Mouse (Mus musculus): ENCODE measurements around the gene Ccdc124. TPM values are rescaled to one million over a fixed set of nuclear protein-coding genes. Genes with fewer than 3 reads are reported as not detected.

The Ccdc124 gene
- total RNA-seq, 1 experiment, result 82.3 TPM

- in situ Hi-C loops (cut with MboI; ENCODE audit: low sequenced_read_pairs in 2 of 2, unreplicated experiment in 2 of 2), result no loop called here
- no peak overlapping the region for H3K27ac ChIP-seq (ENCODE audit: insufficient read depth, low read depth, low read length, poor library complexity, severe bottlenecking)
These were observed 39.2 kb upstream of the Ccdc124 start for GRCm38 (mm10) chr8:70912955-70913354.

GRCm38 (mm10) chr8:70911596-70911995 is 37.9 kb upstream of the Ccdc124 start:
- in situ Hi-C loops (cut with MboI; ENCODE audit: low sequenced_read_pairs in 2 of 2, unreplicated experiment in 2 of 2), result no loop called here
- DNase-seq (ENCODE audit: low read depth, low spot score), result no peak
- Histone ChIP-seq H3K27ac (ENCODE audit: insufficient read depth, low read depth, low read length, poor library complexity, severe bottlenecking) (no peak overlapping the region), H3K4me3 (ENCODE audit: insufficient read depth in 1 of 2, low read depth in 1 of 2, low read length in 2 of 2, poor library complexity in 1 of 2, severe bottlenecking in 1 of 2) (no peak overlapping the region), H3K9ac (ENCODE audit: insufficient read depth, low read depth, low read length, poor library complexity, severe bottlenecking) (no peak overlapping the region), H3K36me3 (ENCODE audit: control insufficient read depth, insufficient read depth, low read length, poor library complexity, severe bottlenecking) (peaks cover 36% of the 10 kb centered on the region), H3K9me3 (ENCODE audit: control insufficient read depth, insufficient read depth, low read depth, low read length) (no peaks in the 10 kb centered on the region), H3K4me1 (ENCODE audit: control insufficient read depth in 2 of 2, insufficient read depth in 2 of 2, low read length in 2 of 2, poor library complexity in 1 of 2) (peaks cover 4 to 20% of the 10 kb centered on the region in 2 experiments; a peak in 3 of 4 replicates)
- no peak for TF ChIP-seq HCFC1 (IDR thresholded peaks at IDR 0.05; ENCODE audit: borderline replicate concordance, insufficient read depth, low read length)
- TF ChIP-seq MAFK (IDR thresholded peaks at IDR 0.05; ENCODE audit: insufficient read depth, low read depth, low read length), result no peak
- TF ChIP-seq CHD2 (IDR thresholded peaks at IDR 0.05; ENCODE audit: low read depth, low read length), result no peak
- no peak for TF ChIP-seq ZNF384 (IDR thresholded peaks at IDR 0.05; ENCODE audit: low read depth, low read length)
- TF ChIP-seq ZC3H11A (IDR thresholded peaks at IDR 0.05; ENCODE audit: borderline replicate concordance, low read depth, low read length), result no peak

More at GRCm38 (mm10) chr8:70912955-70913354, 39.2 kb upstream of the Ccdc124 start:
- TF ChIP-seq MAFK (IDR thresholded peaks at IDR 0.05; ENCODE audit: insufficient read depth, low read depth, low read length), result no peak
- TF ChIP-seq HCFC1 (IDR thresholded peaks at IDR 0.05; ENCODE audit: borderline replicate concordance, insufficient read depth, low read length), result no peak
- no peak for TF ChIP-seq ZC3H11A (IDR thresholded peaks at IDR 0.05; ENCODE audit: borderline replicate concordance, low read depth, low read length)
- TF ChIP-seq ZNF384 (IDR thresholded peaks at IDR 0.05; ENCODE audit: low read depth, low read length), result no peak
- TF ChIP-seq CHD2 (IDR thresholded peaks at IDR 0.05; ENCODE audit: low read depth, low read length), result no peak
- H3K9me3 ChIP-seq (ENCODE audit: control insufficient read depth, insufficient read depth, low read depth, low read length), result no peaks in the 10 kb centered on the region
- H3K9ac ChIP-seq (ENCODE audit: insufficient read depth, low read depth, low read length, poor library complexity, severe bottlenecking), result peak overlapping the region; percentile 25; the same call in 1 of the 2 replicates
- no peak for DNase-seq (ENCODE audit: low read depth, low spot score)
- H3K36me3 ChIP-seq (ENCODE audit: control insufficient read depth, insufficient read depth, low read length, poor library complexity, severe bottlenecking), result peaks cover 45% of the 10 kb centered on the region
- H3K4me3 ChIP-seq (ENCODE audit: insufficient read depth in 1 of 2, low read depth in 1 of 2, low read length in 2 of 2, poor library complexity in 1 of 2, severe bottlenecking in 1 of 2), result peak overlapping the region; percentile 31 to 52
- H3K4me1 ChIP-seq (ENCODE audit: control insufficient read depth in 2 of 2, insufficient read depth in 2 of 2, low read length in 2 of 2, poor library complexity in 1 of 2), result peaks cover 4 to 19% of the 10 kb centered on the region in 2 experiments; a peak in 3 of 4 replicates

GRCm38 (mm10) chr8:70907518-70907917 is 33.8 kb upstream of the Ccdc124 start:
- H3K4me1 ChIP-seq (ENCODE audit: control insufficient read depth in 2 of 2, insufficient read depth in 2 of 2, low read length in 2 of 2, poor library complexity in 1 of 2), result peaks cover 0 to 7% of the 10 kb centered on the region in 2 experiments; a peak in 1 of 4 replicates
- H3K9ac ChIP-seq (ENCODE audit: insufficient read depth, low read depth, low read length, poor library complexity, severe bottlenecking), result no peak overlapping the region
- no peaks in the 10 kb centered on the region for H3K9me3 ChIP-seq (ENCODE audit: control insufficient read depth, insufficient read depth, low read depth, low read length)
- no peak for DNase-seq (ENCODE audit: low read depth, low spot score)
- TF ChIP-seq ZC3H11A (IDR thresholded peaks at IDR 0.05; ENCODE audit: borderline replicate concordance, low read depth, low read length) (no peak), MAFK (IDR thresholded peaks at IDR 0.05; ENCODE audit: insufficient read depth, low read depth, low read length) (no peak), ZNF384 (IDR thresholded peaks at IDR 0.05; ENCODE audit: low read depth, low read length) (no peak), CHD2 (IDR thresholded peaks at IDR 0.05; ENCODE audit: low read depth, low read length) (no peak), HCFC1 (IDR thresholded peaks at IDR 0.05; ENCODE audit: borderline replicate concordance, insufficient read depth, low read length) (no peak)
- H3K36me3 ChIP-seq (ENCODE audit: control insufficient read depth, insufficient read depth, low read length, poor library complexity, severe bottlenecking), result peaks cover 2% of the 10 kb centered on the region; the same call in 1 of the 2 replicates
- H3K27ac ChIP-seq (ENCODE audit: insufficient read depth, low read depth, low read length, poor library complexity, severe bottlenecking), result no peak overlapping the region
- in situ Hi-C loops (cut with MboI; ENCODE audit: low sequenced_read_pairs in 2 of 2, unreplicated experiment in 2 of 2), result no loop called here
- H3K4me3 ChIP-seq (ENCODE audit: insufficient read depth in 1 of 2, low read depth in 1 of 2, low read length in 2 of 2, poor library complexity in 1 of 2, severe bottlenecking in 1 of 2), result no peak overlapping the region; a peak in 1 of 4 replicates

GRCm38 (mm10) chr8:70905831-70906736 is 32.3 kb upstream of the Ccdc124 start, which contains the start of gene Map1s:
Gene Map1s (plus strand): TSS chr8:70905932.
- Histone ChIP-seq H3K27ac (ENCODE audit: insufficient read depth, low read depth, low read length, poor library complexity, severe bottlenecking) (peak within 1 kb of the TSS; percentile 88), H3K9ac (ENCODE audit: insufficient read depth, low read depth, low read length, poor library complexity, severe bottlenecking) (peak within 1 kb of the TSS; percentile 96), H3K4me3 (ENCODE audit: insufficient read depth in 1 of 2, low read depth in 1 of 2, low read length in 2 of 2, poor library complexity in 1 of 2, severe bottlenecking in 1 of 2) (peak within 1 kb of the TSS; percentile 96 to 99), H3K36me3 (ENCODE audit: control insufficient read depth, insufficient read depth, low read length, poor library complexity, severe bottlenecking) (no peaks in the 10 kb centered on the region; the same call in 1 of the 2 replicates), H3K9me3 (ENCODE audit: control insufficient read depth, insufficient read depth, low read depth, low read length) (no peaks in the 10 kb centered on the region), H3K4me1 (ENCODE audit: control insufficient read depth in 2 of 2, insufficient read depth in 2 of 2, low read length in 2 of 2, poor library complexity in 1 of 2) (peaks cover 0 to 6% of the 10 kb centered on the region in 2 experiments; a peak in 1 of 4 replicates)
- TF ChIP-seq MAFK (IDR thresholded peaks at IDR 0.05; ENCODE audit: insufficient read depth, low read depth, low read length) (no peak), HCFC1 (IDR thresholded peaks at IDR 0.05; ENCODE audit: borderline replicate concordance, insufficient read depth, low read length) (0 out of 2 replicates have a peak, but pooled peaks have one; percentile 21)
- in situ Hi-C loops (cut with MboI; ENCODE audit: low sequenced_read_pairs in 2 of 2, unreplicated experiment in 2 of 2), result no loop called here
- DNase-seq (ENCODE audit: low read depth, low spot score), result peak; percentile 82
